Mouse (Mus musculus) urinary bladder, postnatal 4 days (tissue): ENCODE measurements around the gene Iglon5.

ENCODE experiments used
- DNase-seq, 2 experiments: peaks; one replicate each; pipeline ENCODE4 v3.0.0; 2021 to 2022; ENCODE audit warnings: low spot score in 2 of 2

The Iglon5 gene

DNA sequence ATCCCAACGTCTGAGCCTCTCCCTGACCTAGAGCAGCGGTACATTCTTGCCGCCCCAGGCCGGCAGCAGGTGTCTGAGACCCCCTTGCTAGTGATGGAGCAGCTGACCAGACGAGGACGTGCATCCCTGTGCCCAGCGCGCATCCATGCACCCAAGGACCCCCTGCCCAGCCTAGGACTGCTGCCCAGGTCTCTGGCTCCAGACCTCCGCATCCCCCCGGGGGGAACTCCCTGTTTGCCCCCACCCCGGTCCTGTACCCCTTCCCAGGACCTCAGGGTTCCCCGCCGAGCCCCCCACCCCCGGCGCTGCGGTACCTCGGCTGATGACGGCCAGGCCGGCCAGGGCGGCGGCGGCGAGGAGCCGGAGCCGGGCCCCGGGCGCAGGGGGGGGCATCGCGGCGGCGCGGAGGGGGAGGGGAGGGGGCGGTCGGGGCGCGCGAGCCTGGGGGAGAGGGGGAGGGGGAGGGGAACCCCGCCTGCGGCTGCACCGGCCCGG lies at the start of gene Iglon5:
Gene Iglon5 (minus strand): TSS at position 445 of the 495 bp plus-strand sequence.
- DNase-seq: no peak

DNA sequence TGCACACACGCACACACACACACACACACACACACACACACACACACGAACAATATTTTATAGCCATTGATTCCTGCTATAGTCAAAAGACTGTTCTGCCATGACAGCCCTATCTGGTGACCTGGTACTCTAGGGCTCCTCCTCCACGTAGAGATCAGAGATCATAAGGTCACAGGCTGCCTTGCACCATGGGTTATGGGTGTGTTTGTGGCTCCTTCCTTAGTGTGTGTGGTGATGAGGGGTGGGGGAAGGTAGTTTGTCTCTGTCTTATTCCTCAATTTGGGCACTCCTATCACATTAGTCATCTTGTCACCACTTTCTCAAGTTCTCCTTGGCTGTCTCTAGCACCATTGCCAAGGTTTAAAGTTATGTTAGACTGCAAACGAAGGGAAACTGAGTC lies 48.6 kb upstream of the Iglon5 start:
- DNase-seq: no peak

DNA sequence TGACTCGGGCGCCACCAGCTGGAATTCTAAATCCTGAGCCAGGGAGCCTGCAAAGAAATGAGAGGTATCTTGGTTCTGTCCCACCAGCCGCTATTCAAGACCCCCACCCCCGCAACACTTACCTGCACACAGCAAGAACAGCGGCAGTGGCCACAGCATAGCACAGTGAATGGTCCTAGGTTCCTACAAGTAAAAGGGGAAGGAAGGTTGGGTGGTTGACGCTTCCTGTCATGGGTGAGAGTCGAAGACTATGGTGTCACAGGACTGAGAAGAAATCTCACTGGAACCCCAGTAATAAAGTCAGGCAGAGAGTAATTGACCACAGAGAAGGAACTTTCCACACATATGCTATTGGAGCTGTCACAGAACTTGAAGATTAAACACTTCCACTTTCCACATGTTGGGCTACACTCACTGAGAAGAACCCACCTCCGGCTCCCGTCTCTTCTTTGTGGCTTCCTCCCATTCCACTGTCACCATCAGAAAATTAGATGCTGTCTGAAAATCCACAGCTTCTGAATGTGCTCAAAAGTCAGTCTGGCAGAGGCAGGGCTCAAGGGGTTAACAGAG lies 43.1 kb upstream of the Iglon5 start:
- no peak for DNase-seq

- no peak for DNase-seq
Measured at GRCm38 (mm10) chr7:43530216-43530785, 40.4 kb upstream of the Iglon5 start.

DNA sequence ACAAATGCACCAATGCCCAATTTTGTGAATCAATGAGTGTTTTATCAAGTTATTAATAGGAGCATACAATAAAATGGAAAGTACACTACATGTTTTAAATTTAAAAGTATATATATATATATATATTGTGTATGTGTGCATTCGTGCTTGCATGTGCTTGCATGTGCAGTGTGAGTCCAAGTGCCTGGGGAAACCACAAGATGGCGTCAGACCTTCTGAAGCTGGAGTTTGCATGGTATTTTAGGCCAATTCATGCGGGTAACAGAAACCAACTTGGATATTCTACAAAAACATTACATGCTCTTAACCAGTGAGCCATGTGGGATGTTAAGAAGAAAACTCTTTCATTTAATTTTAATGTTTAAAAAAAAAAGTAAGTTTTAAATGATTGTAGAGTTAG lies 35.4 kb upstream of the Iglon5 start:
- no peak for DNase-seq

- DNase-seq: no peak
Measured at GRCm38 (mm10) chr7:43522776-43523175, 32.9 kb upstream of the Iglon5 start.

DNA sequence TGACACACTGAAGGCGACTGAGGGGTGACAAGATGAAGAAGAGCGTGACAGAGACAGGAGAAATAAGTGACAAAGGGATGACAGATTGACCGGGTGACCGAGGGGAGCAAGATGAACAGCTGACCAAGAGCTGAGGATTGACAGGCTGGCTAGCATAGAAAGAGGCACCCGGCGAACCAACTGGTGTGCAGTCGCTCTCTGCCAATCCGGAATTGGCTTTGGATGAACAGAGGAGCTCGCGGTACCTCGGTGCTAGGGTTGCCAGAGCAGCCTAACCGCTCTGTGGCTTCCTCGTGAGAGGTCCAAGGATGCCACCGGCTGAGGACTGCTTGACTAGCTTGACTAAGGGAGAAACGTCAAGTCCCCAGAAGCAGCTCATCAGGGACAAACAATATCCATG lies 28.5 kb upstream of the Iglon5 start:
- DNase-seq: no peak

DNA sequence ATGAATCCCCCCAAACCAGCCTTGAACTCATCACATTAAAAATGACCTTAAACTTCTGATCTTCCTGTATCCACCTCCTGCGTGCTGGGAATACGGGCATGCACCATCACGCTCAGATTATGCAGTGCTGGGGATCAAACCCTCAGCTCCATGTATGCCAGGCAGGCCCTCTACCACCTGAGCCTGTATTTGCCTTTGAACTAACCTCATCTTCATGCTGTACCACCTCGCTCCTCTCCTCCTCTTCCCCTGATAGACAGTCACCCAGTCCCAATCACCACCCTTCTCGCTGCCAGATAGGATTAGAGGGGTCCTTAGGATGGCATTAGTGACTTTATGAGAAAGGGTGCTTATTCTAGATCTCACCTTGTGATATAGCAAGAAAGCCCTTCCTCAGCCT lies 25.2 kb upstream of the Iglon5 start:
- DNase-seq: no peak

DNA sequence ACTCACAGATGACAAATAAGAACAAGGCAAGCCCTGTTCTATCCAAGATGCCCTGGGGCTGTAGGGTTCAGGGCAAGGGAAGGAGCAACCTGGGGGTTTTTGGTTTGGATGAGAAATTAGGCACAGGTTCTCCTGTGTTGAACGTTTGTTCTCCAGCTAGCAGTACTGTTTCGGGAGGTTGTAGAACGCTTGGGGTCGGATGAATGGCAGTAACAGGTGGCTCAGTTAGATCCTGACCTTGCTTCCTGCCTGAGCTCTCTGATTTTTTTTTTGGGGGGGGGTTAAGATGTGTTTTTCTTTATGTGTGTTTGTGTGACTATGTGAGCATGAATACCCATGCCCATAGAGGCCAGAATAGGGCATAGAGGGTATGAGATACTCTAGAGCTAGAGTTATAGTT lies 22.6 kb upstream of the Iglon5 start:
- DNase-seq: no peak

GRCm38 (mm10) chr7:43511707-43512478 lies 22.0 kb upstream of the Iglon5 start:
- no peak for DNase-seq

GRCm38 (mm10) chr7:43495343-43496021 lies 5.6 kb upstream of the Iglon5 start:
- DNase-seq: no peak

DNA sequence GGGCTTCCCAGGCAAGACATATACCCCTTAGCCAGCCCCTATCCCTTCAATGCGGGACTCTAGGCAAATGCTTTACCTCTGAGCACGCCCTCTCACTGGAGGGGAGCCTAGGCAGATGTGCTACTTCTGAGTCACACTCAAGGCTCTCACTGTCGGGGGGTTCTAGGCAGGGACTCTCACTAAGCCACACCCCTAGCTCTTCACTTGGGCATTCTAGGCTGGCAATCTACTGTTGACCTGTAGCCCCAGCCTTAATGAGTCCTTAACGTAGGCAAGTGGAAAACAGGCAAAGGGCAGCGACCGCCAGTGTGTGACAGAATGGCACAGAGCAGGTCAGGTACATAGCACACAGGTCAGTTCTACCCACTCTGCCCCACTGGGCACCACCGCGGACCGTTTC lies 986 bp upstream of the Iglon5 start:
- no peak for DNase-seq

DNA sequence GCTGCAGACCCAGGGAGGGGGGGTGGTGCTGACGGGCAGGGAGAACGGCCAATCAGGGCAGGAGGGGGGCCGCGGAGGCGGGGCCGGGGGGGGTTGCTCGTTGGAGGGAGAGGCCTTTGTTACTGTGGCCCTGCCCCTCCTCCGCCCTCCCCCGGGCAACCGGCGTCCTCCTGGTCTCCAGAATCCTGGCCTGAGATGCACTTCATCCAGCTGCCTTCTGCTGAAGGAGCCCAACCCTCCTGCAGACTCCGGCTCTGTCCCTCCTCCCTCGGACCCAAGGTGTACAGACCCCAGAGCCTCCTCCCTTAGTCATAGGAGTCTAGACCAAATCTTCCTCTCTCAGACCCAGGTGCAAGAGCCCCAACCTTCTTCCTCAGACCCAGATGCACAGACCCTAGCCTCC lies 308 bp upstream of the Iglon5 start:
- DNase-seq: peak in 1 of 2 experiments; percentile 36

GRCm38 (mm10) chr7:43488646-43489045 lies 1.2 kb downstream of the Iglon5 start:
- no peak for DNase-seq

- no peak for DNase-seq
Measured at GRCm38 (mm10) chr7:43483236-43483635, 6.6 kb downstream of the Iglon5 start.

- no peak for DNase-seq
Measured at GRCm38 (mm10) chr7:43482090-43482716, 7.7 kb downstream of the Iglon5 start.

DNA sequence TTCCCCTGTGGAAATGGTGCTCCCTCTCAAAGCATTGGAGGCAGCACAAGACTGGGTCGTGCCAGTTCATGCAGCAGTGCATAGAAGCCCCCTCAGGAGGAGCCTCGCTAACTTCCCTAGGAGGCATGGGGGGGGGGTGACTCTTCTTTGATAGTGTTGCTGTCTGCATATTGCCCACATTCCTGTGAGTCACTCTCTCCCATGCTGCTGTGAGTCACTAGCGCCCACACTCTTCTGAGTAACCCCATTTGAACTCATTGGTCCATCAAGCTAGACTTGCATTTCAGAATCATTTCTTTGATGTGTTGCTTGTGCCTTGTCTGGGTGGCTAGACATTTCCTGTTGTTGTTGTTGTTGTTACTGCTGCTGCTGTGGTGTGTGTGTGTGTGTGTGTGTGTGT lies 8.7 kb downstream of the Iglon5 start:
- DNase-seq: no peak

DNA sequence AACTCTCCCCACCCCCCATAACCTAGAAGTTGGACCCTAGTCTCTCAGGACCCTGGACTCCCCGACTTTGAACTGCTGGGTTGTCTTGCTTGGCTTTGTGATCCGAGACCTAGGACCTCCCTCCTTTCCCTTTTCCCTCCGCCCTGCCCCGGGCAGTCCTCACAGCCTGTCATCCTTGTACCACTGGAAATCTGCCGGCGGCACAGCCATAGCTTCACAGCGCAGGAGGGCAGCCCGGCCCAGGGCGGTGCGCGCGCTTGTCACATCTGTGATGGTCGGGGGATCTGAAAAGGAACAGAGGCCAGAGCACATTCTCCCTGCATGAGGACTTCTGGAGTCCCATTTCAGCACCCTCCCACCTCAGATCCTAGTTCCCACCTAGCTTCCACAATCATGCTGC lies 13.5 kb downstream of the Iglon5 start:
- DNase-seq: no peak

- DNase-seq: no peak
Measured at GRCm38 (mm10) chr7:43475706-43476105, 14.2 kb downstream of the Iglon5 start.

- DNase-seq: no peak
Measured at GRCm38 (mm10) chr7:43470373-43470772, 19.5 kb downstream of the Iglon5 start.

DNA sequence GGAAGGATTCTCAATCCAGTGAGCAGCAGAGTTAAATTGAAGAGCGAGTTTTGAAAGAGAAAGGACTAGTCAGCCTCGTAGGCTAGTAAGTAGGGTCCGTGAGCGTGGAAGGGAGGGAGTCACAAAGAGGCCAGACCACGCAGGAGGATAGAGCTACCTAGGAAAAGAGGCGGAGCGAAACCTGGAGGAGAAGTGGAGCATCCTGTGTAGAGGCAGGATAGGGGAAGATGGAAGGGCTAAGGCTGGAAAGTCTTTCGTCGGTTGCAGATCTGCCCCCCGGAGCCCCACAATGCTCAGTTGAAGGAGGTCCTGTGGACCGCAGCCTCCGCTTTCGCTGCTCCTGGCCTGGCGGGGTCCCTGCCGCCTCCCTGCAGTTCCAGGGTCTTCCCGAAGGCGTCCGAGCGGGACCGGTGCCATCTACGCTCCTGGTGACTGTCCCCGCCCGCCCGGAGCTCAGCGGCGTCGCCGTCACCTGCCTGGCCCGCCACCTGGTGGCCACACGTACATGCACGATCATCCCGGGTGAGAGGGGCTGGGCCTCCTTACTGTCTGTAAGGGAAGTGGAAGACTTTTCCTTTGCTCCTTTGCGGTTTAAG lies 23.7 kb downstream of the Iglon5 start:
- DNase-seq: peak; percentile 81 to 90
